Mouse (Mus musculus) megakaryocyte, embryonic 14.5 days (primary cell): ENCODE measurements around the gene Mmp28. TPM values are rescaled to one million over a fixed set of nuclear protein-coding genes. Genes with fewer than 3 reads are reported as not detected.

Source experiments
- H3K27me3 ChIP-seq: replicated peaks from 2 replicates; pipeline ENCODE3; 2012; ENCODE audit warnings: inconsistent platforms
- H3K36me3 ChIP-seq: replicated peaks from 2 replicates; pipeline ENCODE3; 2012; ENCODE audit warnings: low read length, inconsistent platforms, mixed read lengths
- H3K4me1 ChIP-seq: 2 replicates; pipeline ENCODE4 v1.6.1; 2012; ENCODE audit warnings: inconsistent platforms
- H3K4me3 ChIP-seq: replicated peaks from 2 replicates; pipeline ENCODE3; 2012; ENCODE audit warnings: moderate library complexity, mild to moderate bottlenecking, inconsistent platforms
- H3K9me3 ChIP-seq: 2 replicates; pipeline ENCODE4 v1.6.1; 2012; ENCODE audit warnings: inconsistent platforms
- FLI1 ChIP-seq: IDR thresholded peaks from 2 replicates; pipeline ENCODE4 v1.6.1; 2012; ENCODE audit warnings: low read length, inconsistent platforms, mixed read lengths
- GATA1 ChIP-seq: IDR thresholded peaks from 3 replicates; pipeline ENCODE4 v1.6.1; 2012; ENCODE audit warnings: mixed read lengths, low read length, inconsistent platforms, borderline replicate concordance
- polyA plus RNA-seq: library from polyadenylated mRNA; stranded (reverse); fragments of >175 nt; gene quantifications from 2 replicates; pipeline ENCODE4 v1.2.3, GENCODE M21; 2012; ENCODE audit warnings: low replicate concordance; ENCODE audit not compliant: insufficient read depth

Mmp28 gene
- polyA plus RNA-seq, 1 experiment, result 1.3 TPM

GRCm38 (mm10) chr11:83448927-83449236, 14.0 kb downstream of the Mmp28 start:
- H3K4me3 ChIP-seq, result no peak overlapping the region
- H3K9me3 ChIP-seq, result no peaks in the 10 kb centered on the region
- peaks cover 81% of the 10 kb centered on the region for H3K27me3 ChIP-seq
- no peak for TF ChIP-seq FLI1
- TF ChIP-seq GATA1, result no peak
- H3K36me3 ChIP-seq, result no peaks in the 10 kb centered on the region
- peaks cover 51% of the 10 kb centered on the region for H3K4me1 ChIP-seq

DNA sequence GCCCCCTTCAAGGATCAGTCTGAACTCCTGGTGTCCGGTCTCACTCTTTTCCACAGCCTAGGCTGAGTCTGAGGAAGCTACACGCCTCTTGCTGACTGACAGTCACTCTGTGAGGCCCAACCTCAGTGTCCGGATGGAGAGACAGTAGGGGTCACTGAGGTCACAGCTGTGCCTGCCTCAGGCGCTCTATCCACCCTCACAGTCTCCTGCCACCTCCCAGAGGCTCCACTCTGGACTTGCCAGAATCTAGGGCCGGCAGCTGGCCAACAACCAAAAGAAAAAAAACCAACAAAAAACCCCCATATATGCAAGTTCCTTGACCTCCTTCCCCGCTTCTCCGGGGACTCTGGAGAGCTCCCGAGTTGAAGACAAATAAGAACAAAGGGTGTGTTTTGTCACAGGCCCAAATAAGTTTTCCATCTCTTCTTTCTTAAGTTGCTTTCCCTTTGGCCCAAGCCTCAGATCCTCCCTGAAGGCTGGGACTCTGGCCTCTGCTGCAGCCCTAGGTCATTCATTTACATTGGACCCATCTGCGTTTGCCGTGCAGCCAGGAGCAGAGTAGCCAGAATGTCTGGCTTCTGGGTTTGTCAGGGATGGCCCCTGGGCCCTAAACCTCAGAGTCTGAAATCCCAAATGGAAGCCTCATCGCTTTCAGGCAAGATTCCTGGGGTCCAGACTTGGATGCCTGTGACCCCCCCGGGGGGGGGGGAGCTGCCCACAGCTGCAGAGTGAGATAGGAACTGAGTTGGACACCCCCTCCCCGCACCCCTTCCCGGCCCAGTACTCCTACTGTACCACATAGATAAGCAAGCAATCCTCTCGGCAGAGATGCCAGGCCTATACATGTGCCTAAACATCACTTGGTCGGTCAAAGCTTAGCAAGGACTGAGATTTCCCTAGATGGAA, 14.6 kb downstream of the Mmp28 start:
- Histone ChIP-seq H3K9me3 (no peaks in the 10 kb centered on the region), H3K36me3 (no peaks in the 10 kb centered on the region), H3K27me3 (peaks cover 86% of the 10 kb centered on the region), H3K4me3 (no peak overlapping the region), H3K4me1 (peaks cover 56% of the 10 kb centered on the region)
- TF ChIP-seq GATA1 (no peak), FLI1 (no peak)

DNA sequence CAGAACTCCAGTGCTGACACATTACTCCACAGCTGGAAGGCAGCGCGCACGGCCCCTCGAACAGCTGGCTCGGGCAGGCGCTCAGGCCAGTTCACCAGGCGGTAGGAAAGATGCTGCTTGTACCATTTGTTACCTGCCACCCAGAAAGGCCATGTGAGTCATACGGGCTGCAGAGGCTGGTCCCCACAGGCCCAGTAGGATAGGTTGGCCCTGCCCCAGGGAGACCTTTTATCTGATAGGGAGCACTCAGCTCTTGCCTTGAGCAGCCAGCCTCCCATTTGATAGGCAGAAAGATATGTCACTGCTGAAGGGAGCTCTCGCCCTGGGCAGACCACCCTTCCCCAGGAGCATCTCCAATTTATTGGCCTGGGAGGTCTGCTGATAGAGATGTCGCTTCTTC, 15.3 kb downstream of the Mmp28 start:
- TF ChIP-seq FLI1 (no peak), GATA1 (no peak)
- Histone ChIP-seq H3K9me3 (no peaks in the 10 kb centered on the region), H3K36me3 (no peaks in the 10 kb centered on the region), H3K27me3 (peaks cover 88% of the 10 kb centered on the region), H3K4me3 (no peak overlapping the region), H3K4me1 (peaks cover 63% of the 10 kb centered on the region)

DNA sequence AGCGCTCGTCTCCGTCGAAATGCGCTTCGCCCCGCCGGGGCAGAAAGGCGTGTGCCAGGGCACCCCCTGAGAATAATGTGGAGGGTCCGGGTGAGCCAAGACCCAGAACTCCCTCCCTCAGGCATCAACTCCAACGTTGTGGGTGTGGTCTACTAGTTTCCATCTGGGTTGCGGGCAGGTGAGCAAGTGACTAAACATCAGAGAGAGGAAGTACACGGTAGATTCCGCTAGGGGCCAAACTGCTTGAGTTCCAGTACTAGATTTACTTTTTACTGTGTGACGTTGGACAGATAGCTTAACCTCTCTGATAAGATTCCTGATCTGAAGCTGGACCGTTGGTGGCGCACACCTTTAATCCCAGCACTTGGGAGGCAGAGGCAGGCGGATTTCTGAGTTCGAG, 17.9 kb downstream of the Mmp28 start:
- H3K27me3 ChIP-seq, result peaks cover 86% of the 10 kb centered on the region
- TF ChIP-seq GATA1, result no peak
- TF ChIP-seq FLI1, result no peak
- H3K4me3 ChIP-seq, result peak overlapping the region; percentile 62
- H3K4me1 ChIP-seq, result peaks cover 78% of the 10 kb centered on the region
- no peaks in the 10 kb centered on the region for H3K9me3 ChIP-seq
- no peaks in the 10 kb centered on the region for H3K36me3 ChIP-seq

- H3K4me1 ChIP-seq, result peaks cover 73% of the 10 kb centered on the region
- no peaks in the 10 kb centered on the region for H3K36me3 ChIP-seq
- H3K9me3 ChIP-seq, result no peaks in the 10 kb centered on the region
- H3K4me3 ChIP-seq, result peak overlapping the region; percentile 10
- peaks cover 78% of the 10 kb centered on the region for H3K27me3 ChIP-seq
- no peak for TF ChIP-seq FLI1
- TF ChIP-seq GATA1, result no peak
Measured at GRCm38 (mm10) chr11:83443824-83444223, 19.0 kb downstream of the Mmp28 start.

DNA sequence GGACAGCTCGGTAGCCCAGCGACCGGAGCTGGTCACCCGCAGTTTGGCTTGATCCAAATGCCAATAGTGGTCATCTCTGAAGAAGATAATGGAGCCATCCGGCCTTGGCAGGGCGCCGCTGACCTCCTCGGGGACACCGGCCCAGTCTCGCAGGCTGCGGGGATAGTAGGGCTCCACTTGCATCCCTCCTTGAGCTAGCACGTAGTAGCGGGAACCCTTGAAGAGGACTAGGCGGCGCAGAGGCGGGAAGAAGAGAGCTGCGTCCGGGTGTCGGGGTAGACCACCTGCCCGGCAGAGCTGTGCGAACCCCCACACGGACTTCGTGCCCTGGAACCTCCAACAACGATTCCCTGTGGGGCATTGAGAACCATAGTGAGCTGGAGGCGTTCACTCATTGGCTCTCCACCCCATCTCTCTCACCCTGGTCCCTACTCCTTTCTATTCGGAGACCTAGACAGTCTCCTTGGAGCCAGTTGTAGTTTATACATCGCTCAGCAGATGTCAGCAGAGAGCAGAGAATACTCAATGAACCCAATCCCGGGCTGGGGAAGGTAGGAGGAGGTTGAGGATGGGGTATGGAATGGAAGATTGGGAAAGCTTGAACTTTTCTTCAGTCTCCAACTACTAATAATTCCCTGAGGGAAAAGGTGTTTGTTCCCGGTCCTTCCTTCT, 20.1 kb downstream of the Mmp28 start:
- H3K4me1 ChIP-seq, result peaks cover 65% of the 10 kb centered on the region
- H3K36me3 ChIP-seq, result no peaks in the 10 kb centered on the region
- H3K9me3 ChIP-seq, result no peaks in the 10 kb centered on the region
- peak overlapping the region; percentile 88 for H3K4me3 ChIP-seq
- H3K27me3 ChIP-seq, result peaks cover 75% of the 10 kb centered on the region
- no peak for TF ChIP-seq GATA1
- TF ChIP-seq FLI1, result no peak

DNA sequence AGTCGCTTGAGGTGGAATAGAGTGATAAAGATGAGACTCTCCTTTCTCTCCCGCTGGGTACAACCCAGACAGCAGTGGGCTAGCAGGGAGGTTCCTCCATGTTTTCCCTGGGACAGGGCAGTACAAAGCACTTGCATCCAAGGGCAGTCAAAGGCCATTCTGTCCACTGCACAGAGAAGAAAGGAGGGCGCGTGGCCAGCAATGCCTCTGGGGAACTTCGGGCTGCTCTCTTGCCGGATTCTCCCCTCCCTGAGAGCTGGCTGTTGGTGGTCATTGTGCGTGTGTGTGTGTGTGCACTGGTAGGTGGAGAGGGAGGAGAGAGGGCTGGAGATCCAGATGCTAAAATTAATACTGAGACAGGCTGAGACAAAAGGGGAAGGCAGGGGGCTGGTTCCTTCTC, 21.6 kb downstream of the Mmp28 start:
- TF ChIP-seq GATA1, result no peak
- TF ChIP-seq FLI1, result no peak
- Histone ChIP-seq H3K4me3 (peak overlapping the region; percentile 96), H3K27me3 (peaks cover 72% of the 10 kb centered on the region), H3K36me3 (no peaks in the 10 kb centered on the region), H3K9me3 (peaks cover 9% of the 10 kb centered on the region), H3K4me1 (peaks cover 53% of the 10 kb centered on the region)

DNA sequence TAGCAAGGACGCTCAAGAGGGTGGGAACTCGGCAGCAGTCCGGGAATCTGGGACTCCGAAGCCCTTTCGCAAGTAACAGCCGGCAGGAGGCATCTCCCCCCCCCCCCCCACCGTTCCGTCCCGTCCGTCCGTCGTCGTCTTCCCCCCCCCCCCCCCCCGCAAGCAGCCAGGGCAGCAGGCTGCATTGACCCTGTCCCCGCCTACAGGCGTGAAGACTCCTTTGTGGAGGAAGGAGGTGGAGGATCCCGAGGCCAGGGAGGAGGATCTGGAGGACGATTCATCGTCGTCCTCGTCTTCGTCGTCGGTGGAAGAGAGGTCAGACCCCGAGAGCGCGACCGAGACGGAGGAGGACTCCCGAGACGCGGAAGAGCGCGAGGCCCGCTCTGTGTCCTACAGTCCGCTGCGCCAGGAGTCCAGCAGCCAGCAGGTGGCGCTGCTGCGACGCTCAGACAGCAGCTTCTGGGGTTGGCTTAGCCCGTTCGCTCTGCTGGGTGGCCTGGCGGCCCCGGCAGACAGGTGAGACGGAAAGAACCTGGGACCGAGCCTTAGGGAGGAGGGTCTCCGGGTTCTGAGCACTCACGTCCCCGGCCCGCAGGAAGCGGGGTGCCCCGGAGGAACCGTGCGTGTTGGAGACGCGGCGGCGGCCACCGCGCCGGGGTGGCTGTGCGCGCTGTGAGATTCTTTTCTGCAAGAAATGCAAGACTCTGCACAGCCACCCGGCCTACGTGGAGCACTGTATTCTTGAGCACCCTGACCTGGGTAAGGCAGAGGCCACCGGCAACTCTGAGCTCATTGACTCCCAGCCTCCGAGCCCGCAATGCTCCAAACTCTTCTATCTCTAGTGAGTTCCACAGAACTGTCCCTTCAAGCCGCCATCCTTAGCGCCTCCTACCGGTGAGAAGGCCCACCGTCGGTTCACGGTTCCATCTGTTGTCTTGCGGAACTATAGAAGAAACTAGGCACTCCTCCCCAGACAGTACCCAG, 22.5 kb downstream of the Mmp28 start:
- Histone ChIP-seq H3K9me3 (peaks cover 9% of the 10 kb centered on the region), H3K36me3 (no peaks in the 10 kb centered on the region), H3K27me3 (peaks cover 73% of the 10 kb centered on the region), H3K4me3 (peak overlapping the region; percentile 96), H3K4me1 (peaks cover 53% of the 10 kb centered on the region)
- TF ChIP-seq FLI1, result no peak
- no peak for TF ChIP-seq GATA1

- Histone ChIP-seq H3K4me1 (peaks cover 47% of the 10 kb centered on the region), H3K36me3 (no peaks in the 10 kb centered on the region), H3K4me3 (peak overlapping the region; percentile 96), H3K27me3 (peaks cover 72% of the 10 kb centered on the region), H3K9me3 (peaks cover 9% of the 10 kb centered on the region)
- TF ChIP-seq GATA1 (no peak), FLI1 (no peak)
Measured at GRCm38 (mm10) chr11:83439426-83440060, 23.3 kb downstream of the Mmp28 start.
